Mouse (Mus musculus): ENCODE measurements around the gene Enthd1. TPM values are rescaled to one million over a fixed set of nuclear protein-coding genes. Genes with fewer than 3 reads are reported as not detected.
"Not testable (repeated sequence)": the region's sequence is repeated elsewhere in the genome, so short reads cannot be mapped to it uniquely, and the experiment has no call there.

Enthd1 gene
- polyA plus RNA-seq, 1 experiment from 2014 or later, result not detected

DNA sequence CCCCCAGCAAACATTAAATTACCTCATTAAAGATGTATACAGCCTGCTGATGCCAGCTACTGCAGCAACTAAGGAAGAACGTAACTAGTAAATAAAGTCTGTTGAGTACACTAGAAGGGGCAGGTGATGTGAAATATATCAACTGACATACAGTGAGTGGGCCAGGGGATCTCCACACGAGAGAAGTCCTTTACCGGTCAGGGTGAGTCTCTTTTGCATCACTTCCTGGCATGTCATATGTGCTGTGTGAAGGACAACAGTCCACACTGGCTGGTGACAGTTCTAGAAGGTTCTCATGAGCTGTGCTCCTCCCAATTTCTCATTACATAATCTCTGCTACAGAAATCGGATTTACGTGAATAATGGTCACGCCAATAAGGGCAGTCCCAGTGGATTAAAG lies 27.8 kb upstream of the Enthd1 start:
- ATAC-seq, result no peak
- CTCF ChIA-PET, result no interaction called here
- TF ChIP-seq CTCF (IDR thresholded peaks at IDR 0.05), result no peak
- DNase-seq (ENCODE audit: low read depth, low spot score), result no peak
- in situ Hi-C loops (cut with MboI; ENCODE audit: low pct_unique_long_range_greater_than_20kb), result no loop called here
- POLR2A ChIA-PET, result no interaction called here
- H3K27me3 ChIP-seq, result peaks cover 31% of the 10 kb centered on the region

DNA sequence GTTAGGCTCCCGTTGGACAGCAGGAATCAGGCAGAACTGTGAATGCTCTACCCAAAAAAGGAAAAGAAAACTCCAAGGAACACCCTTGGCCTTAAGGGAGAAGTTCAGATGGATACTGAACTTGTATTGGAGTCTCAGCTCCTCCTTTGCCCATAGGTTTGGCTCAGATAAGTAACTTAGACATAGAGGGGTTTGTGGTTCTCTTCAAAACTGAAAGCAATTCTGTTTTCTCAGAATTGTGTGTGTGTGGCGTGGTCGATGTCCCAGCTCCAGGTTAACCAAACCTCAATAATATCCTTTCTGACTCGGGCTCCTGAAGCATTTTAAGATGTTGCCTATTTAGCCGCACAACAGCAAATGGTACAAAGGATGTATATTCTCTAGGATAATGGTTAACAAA lies 25.7 kb upstream of the Enthd1 start:
- in situ Hi-C loops (cut with MboI; ENCODE audit: low pct_unique_long_range_greater_than_20kb), result no loop called here
- ChIA-PET POLR2A (interaction anchor here (0.5 to 0.9 kb wide), 2 partner anchors 43 to 59 kb away, joined by 3 read pairs; no protein-coding TSS in a partner anchor), CTCF (no interaction called here)
- peaks cover 31% of the 10 kb centered on the region for H3K27me3 ChIP-seq
- TF ChIP-seq CTCF (IDR thresholded peaks at IDR 0.05), result no peak
- DNase-seq (ENCODE audit: low read depth, low spot score) (no peak), ATAC-seq (no peak)

DNA sequence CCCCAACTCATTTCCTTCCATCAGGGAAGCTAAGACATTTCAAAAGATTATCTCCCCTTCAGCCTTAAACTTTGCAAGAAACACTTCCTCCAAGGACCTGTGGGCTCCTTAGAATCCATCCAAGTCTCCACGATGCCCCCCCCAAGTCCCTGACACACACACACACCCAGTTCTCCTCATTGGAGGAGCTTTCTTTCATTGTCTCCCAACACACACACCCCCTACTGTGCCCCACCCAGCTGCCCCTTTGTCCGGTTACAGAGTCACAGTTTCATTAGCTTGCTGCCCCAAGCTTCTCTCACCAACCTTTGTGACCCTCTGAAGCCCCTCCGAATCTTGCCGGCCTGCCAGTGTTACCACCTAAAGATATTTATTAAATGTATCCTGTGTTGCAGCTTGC lies 21.3 kb upstream of the Enthd1 start:
- peaks cover 21% of the 10 kb centered on the region for H3K27me3 ChIP-seq
- TF ChIP-seq CTCF (IDR thresholded peaks at IDR 0.05), result no peak
- POLR2A ChIA-PET, result interaction anchor here (0.7 kb wide), 1 partner anchor 291 kb away, joined by 7 read pairs; no protein-coding TSS in a partner anchor
- no peak for DNase-seq (ENCODE audit: low read depth, low spot score)
- in situ Hi-C loops (cut with MboI; ENCODE audit: low pct_unique_long_range_greater_than_20kb), result no loop called here
- ATAC-seq, result no peak
- CTCF ChIA-PET, result no interaction called here

DNA sequence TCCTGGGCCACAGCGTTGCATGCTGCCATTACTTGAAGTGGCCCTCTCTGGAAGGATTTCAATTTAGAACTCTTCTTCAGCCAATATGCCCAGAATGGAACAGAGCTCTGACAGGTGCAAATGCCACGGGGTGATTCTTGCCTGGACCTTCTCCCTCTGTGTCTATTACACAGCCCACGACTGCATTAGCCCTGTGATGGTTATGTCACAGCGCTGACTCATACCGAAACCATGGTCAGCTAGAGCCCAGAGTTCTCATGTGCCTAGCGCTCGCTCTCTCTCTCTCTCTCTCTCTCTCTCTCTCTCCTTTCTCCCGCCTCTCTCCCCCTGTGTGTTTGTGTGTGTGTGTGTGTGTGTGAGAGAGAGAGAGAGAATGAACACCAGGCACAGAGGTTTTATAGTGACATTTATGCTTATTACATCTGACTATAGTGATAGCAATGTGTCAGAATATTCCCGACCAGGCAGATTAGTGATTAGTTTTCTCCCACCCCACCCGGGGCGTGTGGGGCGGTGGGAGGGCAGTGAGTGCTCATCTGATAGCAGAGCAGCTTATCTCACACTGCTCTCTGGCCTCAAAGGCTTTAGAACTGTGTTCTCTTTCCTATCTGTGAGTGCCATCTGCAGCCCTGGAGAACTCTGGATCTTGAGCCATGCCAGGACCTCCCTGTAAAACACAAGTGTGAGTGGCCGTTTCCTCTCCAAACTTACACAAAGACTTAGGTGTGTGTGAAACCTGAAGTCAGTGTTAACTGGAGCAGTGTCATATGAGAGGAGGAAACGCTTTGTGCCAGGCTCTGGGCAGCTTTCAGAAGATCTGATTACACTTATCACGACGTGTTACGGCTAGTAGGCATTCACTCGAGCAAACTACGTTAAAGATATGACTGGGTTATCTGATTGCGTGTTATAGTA lies 17.9 kb upstream of the Enthd1 start:
- in situ Hi-C loops (cut with MboI; ENCODE audit: low pct_unique_long_range_greater_than_20kb), result no loop called here
- ChIA-PET POLR2A (interaction anchor here (0.6 kb wide), 1 partner anchor 1137 kb away, joined by 5 read pairs; no protein-coding TSS in a partner anchor), CTCF (no interaction called here)
- ATAC-seq (peak; percentile 51), DNase-seq (ENCODE audit: low read depth, low spot score) (no peak)
- TF ChIP-seq CTCF (IDR thresholded peaks at IDR 0.05), result no peak
- peaks cover 25% of the 10 kb centered on the region for H3K27me3 ChIP-seq

DNA sequence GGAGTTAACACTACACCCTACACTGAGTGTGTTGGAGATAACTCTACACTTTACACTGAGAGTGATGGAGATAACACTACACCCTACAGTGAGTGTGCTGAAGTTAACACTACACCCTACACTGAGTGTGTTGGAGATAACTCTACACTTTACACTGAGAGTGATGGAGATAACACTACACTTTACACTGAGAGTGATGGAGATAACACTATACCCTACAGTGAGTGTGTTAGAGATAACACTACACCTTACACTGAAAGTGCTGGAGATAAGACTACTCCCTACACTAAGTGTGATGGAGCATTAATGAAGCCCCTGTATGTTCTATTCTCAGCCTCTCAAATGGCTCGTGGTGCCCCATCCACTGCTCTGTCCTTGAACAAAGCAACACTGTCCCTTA lies 15.6 kb upstream of the Enthd1 start:
- DNase-seq (ENCODE audit: low read depth, low spot score); POLR2A ChIA-PET; CTCF ChIA-PET; in situ Hi-C loops (cut with MboI; ENCODE audit: low pct_unique_long_range_greater_than_20kb); ATAC-seq: not testable (repeated sequence)
- peaks cover 35% of the 10 kb centered on the region for H3K27me3 ChIP-seq

DNA sequence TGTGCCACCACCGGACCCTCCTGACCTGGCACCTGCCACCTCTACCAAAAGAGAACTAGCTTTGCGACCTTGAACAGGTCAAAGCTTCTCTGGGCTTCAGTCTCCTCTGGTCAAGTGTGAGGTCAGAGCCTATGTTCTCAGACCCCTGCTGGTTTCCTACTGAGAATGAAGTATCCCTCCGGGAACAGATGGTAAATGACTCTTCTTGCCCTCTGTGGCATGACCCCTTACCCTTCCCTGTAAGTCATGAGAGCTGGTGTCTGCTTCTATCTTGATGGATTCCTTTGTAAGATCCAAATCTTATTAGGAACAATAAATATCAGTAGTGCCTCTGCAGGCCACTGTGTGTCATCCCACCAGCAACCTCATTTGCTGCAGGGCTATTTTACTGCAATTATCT lies 14.2 kb upstream of the Enthd1 start:
- ChIA-PET CTCF (no interaction called here), POLR2A (no interaction called here)
- in situ Hi-C loops (cut with MboI; ENCODE audit: low pct_unique_long_range_greater_than_20kb), result no loop called here
- no peak for TF ChIP-seq CTCF (IDR thresholded peaks at IDR 0.05)
- ATAC-seq, result no peak
- peaks cover 39% of the 10 kb centered on the region for H3K27me3 ChIP-seq
- no peak for DNase-seq (ENCODE audit: low read depth, low spot score)

DNA sequence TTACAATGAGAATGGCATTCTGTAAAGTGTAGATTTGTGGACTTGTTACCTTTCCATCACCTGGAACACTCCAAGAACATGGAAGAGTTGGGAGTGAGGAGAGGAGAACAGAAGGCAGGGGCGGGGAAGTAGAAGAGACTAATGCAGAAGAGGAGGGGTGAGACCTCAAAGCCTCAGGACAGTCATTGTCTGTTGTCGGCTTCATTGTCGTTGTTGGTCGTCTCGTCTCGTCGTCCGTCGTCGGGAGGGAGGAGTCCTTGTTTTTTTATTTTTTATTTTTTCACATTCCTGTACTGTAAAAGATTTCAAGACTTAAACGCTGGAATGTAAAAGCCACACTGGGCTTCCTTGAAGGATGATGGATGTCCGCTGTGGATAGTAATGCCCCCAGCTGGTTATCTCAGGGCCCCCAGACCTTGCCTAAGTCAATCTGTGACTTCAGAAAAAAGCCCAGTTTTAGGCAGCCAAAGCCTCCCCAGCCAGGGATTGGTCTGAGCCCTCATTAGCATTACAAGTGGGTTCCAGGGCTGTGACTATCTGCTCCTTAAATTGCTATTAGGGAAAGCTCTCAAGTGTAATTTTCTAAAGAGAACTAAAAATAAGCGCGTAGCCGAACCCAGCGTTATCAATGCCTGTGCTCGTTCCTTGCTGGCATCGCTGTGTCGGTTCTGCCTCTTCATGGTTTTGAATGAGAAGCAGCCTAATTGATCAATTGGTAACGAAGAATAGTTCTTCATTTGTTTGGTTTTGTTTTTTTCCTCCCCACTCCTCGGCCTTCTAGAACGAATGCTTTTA lies 12.4 kb upstream of the Enthd1 start:
- ChIA-PET POLR2A (no interaction called here), CTCF (no interaction called here)
- in situ Hi-C loops (cut with MboI; ENCODE audit: low pct_unique_long_range_greater_than_20kb), result no loop called here
- TF ChIP-seq CTCF (IDR thresholded peaks at IDR 0.05), result no peak
- peaks cover 44% of the 10 kb centered on the region for H3K27me3 ChIP-seq
- ATAC-seq (no peak), DNase-seq (ENCODE audit: low read depth, low spot score) (no peak)

DNA sequence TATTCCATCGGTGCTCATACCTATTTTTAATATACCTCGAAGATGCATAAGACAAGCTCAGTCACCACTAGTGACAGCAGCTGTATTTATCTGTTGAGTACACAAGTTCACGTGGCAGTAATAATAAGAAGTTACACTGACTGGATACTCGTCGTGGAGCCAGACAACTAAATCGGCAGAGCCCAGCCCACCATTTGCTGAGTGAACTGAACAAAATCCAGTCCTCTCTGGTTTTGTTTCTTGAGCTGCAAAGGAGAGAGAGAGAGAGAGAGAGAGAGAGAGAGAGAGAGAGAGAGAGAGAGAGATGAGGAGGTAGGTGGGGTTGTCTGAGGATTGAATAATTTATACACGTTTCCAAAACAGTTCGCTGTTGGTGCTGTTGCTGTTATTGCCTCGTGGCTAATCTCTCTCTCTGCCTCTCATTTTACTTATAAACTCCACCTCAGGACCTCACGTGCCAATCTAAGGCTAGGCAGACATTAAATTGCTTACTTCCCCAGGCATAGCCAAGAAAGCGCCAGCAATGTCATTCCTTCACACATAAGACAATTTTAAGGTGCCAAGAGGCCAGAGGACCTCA lies 11.5 kb upstream of the Enthd1 start:
- ChIA-PET CTCF (no interaction called here), POLR2A (no interaction called here)
- no peak for DNase-seq (ENCODE audit: low read depth, low spot score)
- ATAC-seq, result no peak
- in situ Hi-C loops (cut with MboI; ENCODE audit: low pct_unique_long_range_greater_than_20kb), result no loop called here
- no peak for TF ChIP-seq CTCF (IDR thresholded peaks at IDR 0.05)
- H3K27me3 ChIP-seq, result peaks cover 50% of the 10 kb centered on the region

DNA sequence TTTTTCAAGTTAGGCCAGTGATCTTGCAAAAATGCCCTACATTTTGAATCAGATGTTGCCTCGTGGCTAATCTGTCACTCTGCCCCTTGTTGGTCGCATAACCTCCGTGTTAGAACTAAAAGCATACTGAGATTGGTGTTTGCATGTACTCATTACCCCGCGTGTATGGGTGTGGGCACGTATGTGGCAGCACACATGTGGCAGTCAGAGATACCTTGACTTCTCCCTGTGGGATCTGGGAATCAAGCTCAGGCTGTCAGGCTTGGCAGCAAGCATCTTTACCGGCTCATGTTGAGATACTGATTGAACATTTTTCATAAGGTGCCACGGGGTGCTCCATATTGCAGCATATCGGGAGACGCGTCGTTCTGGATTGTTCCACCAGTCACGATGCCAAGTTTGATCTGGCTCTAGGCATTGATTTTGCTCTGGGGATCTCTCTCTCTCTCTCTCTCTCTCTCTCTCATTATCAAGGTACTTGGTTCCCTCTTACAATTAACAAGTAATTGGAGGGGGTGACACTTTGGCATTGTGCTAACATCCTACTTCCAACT lies 10.9 kb upstream of the Enthd1 start:
- ATAC-seq (no peak), DNase-seq (ENCODE audit: low read depth, low spot score) (no peak)
- POLR2A ChIA-PET, result no interaction called here
- no peak for TF ChIP-seq CTCF (IDR thresholded peaks at IDR 0.05)
- CTCF ChIA-PET, result no interaction called here
- in situ Hi-C loops (cut with MboI; ENCODE audit: low pct_unique_long_range_greater_than_20kb), result no loop called here
- H3K27me3 ChIP-seq, result peaks cover 52% of the 10 kb centered on the region

DNA sequence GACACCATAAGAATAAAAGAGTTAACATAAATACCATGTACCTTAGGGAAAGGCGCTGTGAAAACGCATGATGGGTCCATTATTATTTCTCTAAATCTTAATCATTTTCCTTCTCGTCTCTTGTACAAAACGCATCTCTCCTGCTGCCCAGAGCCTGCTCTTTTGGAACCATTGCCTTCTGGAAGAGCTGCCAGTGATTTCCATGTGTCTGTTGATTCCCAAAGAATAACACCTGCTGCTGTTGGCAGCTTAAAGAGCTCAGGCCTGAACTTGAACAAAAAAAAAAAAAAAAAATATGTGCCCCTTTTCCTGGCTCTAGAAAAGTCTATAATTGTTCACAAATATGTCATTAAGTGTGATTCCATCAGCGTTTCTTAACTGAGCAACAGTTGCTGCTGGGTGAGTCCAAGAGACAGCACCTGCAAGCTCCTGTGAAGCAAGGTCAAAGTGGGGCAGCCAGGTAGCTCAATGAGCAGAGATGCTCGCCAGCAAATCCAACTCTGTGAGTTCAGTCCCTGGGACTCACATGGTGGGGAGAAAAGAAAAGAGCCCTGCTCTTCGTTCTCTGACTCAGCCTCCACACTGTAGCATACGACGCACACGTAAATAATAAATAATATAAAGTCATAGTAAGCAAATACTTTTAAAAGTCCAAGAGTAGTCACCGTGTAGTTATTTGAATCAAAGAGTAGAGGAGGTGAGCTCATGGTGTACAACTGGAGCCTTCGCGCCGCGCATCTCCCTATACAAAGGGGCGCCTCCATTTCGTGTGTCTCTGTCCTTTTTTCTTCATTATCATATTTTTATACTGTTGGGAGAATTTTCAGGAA lies 9.5 kb upstream of the Enthd1 start:
- ATAC-seq, result no peak
- no peak for DNase-seq (ENCODE audit: low read depth, low spot score)
- POLR2A ChIA-PET, result no interaction called here
- TF ChIP-seq CTCF (IDR thresholded peaks at IDR 0.05), result no peak
- CTCF ChIA-PET, result no interaction called here
- peaks cover 53% of the 10 kb centered on the region for H3K27me3 ChIP-seq
- in situ Hi-C loops (cut with MboI; ENCODE audit: low pct_unique_long_range_greater_than_20kb), result no loop called here
